Mouse (Mus musculus) C2C12 (cell line): ENCODE measurements around the gene Fbxl19.

Source experiments
- MAX ChIP-seq: IDR thresholded peaks from one replicate; pipeline ENCODE4 v1.6.1; 2011; ENCODE audit warnings: mild to moderate bottlenecking, control low read depth
- MYOD1 ChIP-seq: IDR thresholded peaks from one replicate; pipeline ENCODE4 v1.6.1; 2011; ENCODE audit warnings: low read depth; ENCODE audit not compliant: control insufficient read depth, insufficient read length
- MYOG ChIP-seq: IDR thresholded peaks from one replicate; pipeline ENCODE4 v1.6.1; 2011; ENCODE audit not compliant: control insufficient read depth, insufficient read length; ENCODE audit errors: extremely low read depth

DNA sequence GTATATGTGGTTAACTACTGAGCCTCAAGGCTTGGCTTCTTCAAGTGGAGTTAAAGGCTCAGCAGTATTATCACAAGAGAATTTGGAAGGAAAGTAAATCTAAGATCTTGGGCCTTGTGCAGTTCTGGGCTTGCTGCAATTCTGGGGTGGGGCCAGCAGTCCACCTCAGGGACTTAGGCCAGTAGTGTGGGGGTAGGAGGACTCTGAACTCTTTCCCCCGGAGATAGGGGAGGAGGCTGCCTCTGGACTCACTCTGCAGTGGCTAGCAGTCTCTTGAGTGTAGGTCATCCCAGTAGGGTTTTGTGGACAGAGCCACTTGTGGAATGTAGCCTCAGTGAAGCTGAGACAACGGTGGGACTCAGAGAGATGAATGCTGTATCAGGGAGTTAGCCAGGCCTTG is 21.4 kb downstream of the Fbxl19 start:
- TF ChIP-seq MYOD1, result no peak
- no peak for TF ChIP-seq MYOG
- no peak for TF ChIP-seq MAX
